Mouse (Mus musculus): Measurements from ENCODE around the gene Nek1.

Gene Nek1

GRCm38 (mm10) chr8:60992910-60993638, at the start of gene Nek1:
Nek1 (plus strand) TSS chr8:60993195.
- CTCF ChIA-PET, result interaction anchor here (0.9 to 1.0 kb wide), 2 partner anchors 9 to 10 kb away, joined by 3 read pairs; partner anchors contain the start of gene Clcn3

- CTCF ChIA-PET, result no interaction called here
These were observed 45.5 kb upstream of the Nek1 start for GRCm38 (mm10) chr8:60947503-60947902.

GRCm38 (mm10) chr8:60949859-60950258, 43.1 kb upstream of the Nek1 start:
- CTCF ChIA-PET, result no interaction called here

GRCm38 (mm10) chr8:60951271-60951670, 41.7 kb upstream of the Nek1 start:
- CTCF ChIA-PET, result interaction anchor here (0.6 kb wide), 1 partner anchor 9 kb away, joined by 3 read pairs; no protein-coding TSS in a partner anchor

GRCm38 (mm10) chr8:60951757-60952156, 41.2 kb upstream of the Nek1 start:
- CTCF ChIA-PET, result interaction anchor here (0.6 kb wide), 1 partner anchor 8 kb away, joined by 3 read pairs; no protein-coding TSS in a partner anchor

- CTCF ChIA-PET, result no interaction called here
These were observed 40.2 kb upstream of the Nek1 start for GRCm38 (mm10) chr8:60952803-60953202.

GRCm38 (mm10) chr8:60954281-60955014, 38.5 kb upstream of the Nek1 start:
- CTCF ChIA-PET, result interaction anchor here (0.6 kb wide), 1 partner anchor 387 kb away, joined by 3 read pairs; no protein-coding TSS in a partner anchor

GRCm38 (mm10) chr8:60956847-60957246, 36.1 kb upstream of the Nek1 start:
- CTCF ChIA-PET, result no interaction called here

- CTCF ChIA-PET, result interaction anchor here (0.7 kb wide), 1 partner anchor 47 kb away, joined by 3 read pairs; no protein-coding TSS in a partner anchor
These were observed 30.2 kb upstream of the Nek1 start for GRCm38 (mm10) chr8:60962763-60963162.

GRCm38 (mm10) chr8:60963931-60964330, 29.1 kb upstream of the Nek1 start:
- CTCF ChIA-PET, result no interaction called here

GRCm38 (mm10) chr8:60964518-60964917, 28.5 kb upstream of the Nek1 start:
- CTCF ChIA-PET, result no interaction called here

- CTCF ChIA-PET, result interaction anchor here (1.2 kb wide), 1 partner anchor 19 kb away, joined by 4 read pairs; no protein-coding TSS in a partner anchor
These were observed 27.7 kb upstream of the Nek1 start for GRCm38 (mm10) chr8:60965306-60965705.

GRCm38 (mm10) chr8:60965741-60966140, 27.3 kb upstream of the Nek1 start:
- CTCF ChIA-PET, result interaction anchor here (1.2 kb wide), 1 partner anchor 18 kb away, joined by 4 read pairs; no protein-coding TSS in a partner anchor

- CTCF ChIA-PET, result interaction anchor here (0.6 kb wide), 3 partner anchors 11 to 56 kb away, joined by 3 to 4 read pairs (median 3); no protein-coding TSS in a partner anchor
These were observed 23.9 kb upstream of the Nek1 start for GRCm38 (mm10) chr8:60969091-60969490.

- CTCF ChIA-PET, result no interaction called here
These were observed 21.2 kb upstream of the Nek1 start for GRCm38 (mm10) chr8:60971808-60972207.

- CTCF ChIA-PET, result no interaction called here
These were observed 19.5 kb upstream of the Nek1 start for GRCm38 (mm10) chr8:60973448-60973847.

GRCm38 (mm10) chr8:60974837-60975236, 18.2 kb upstream of the Nek1 start:
- CTCF ChIA-PET, result interaction anchor here (0.7 kb wide), 1 partner anchor 158 kb away, joined by 7 read pairs; no protein-coding TSS in a partner anchor

GRCm38 (mm10) chr8:60976818-60977217, 16.2 kb upstream of the Nek1 start:
- CTCF ChIA-PET, result no interaction called here

GRCm38 (mm10) chr8:60978496-60978895, 14.5 kb upstream of the Nek1 start:
- CTCF ChIA-PET, result interaction anchor here (0.6 kb wide), 1 partner anchor 112 kb away, joined by 4 read pairs; no protein-coding TSS in a partner anchor

GRCm38 (mm10) chr8:60981388-60981787, 11.6 kb upstream of the Nek1 start:
- CTCF ChIA-PET, result no interaction called here

GRCm38 (mm10) chr8:60982701-60983687, 10.0 kb upstream of the Nek1 start, which contains the start of gene Clcn3:
Clcn3 (minus strand) TSS chr8:60983300.
- CTCF ChIA-PET, result interaction anchor here (1.1 to 1.3 kb wide), 2 partner anchors 10 to 18 kb away, joined by 3 to 4 read pairs; no protein-coding TSS in a partner anchor

Measured in spleen, embryonic (tissue).